Mouse (Mus musculus) liver, embryonic 11.5 days (tissue): ENCODE data around the gene Ktn1. TPM values are rescaled to one million over a fixed set of nuclear protein-coding genes. Genes with fewer than 3 reads are reported as not detected.
A peak's percentile ranks its signal among the peaks of the same experiment; 100 is the strongest.

Source experiments
- ATAC-seq: fragments of 200-750 bp; cut with Nextera tagmentation; replicated peaks from 2 replicates; pipeline ENCODE4 v1.8.0; 2017; ENCODE audit warnings: moderate number of reproducible peaks, mild to moderate bottlenecking, moderate TSS enrichment, moderate library complexity; ENCODE audit not compliant: low FRiP score
- DNase-seq: peaks from one replicate; pipeline ENCODE4 v3.0.0-alpha.2; 2017; ENCODE audit warnings: low spot score
- H3K27ac ChIP-seq: fragments of 300-500 bp; sonication (generic); 2 replicates; pipeline ENCODE4 v1.5.1; 2014; ENCODE audit warnings: mild to moderate bottlenecking, low read depth, low read length, control low read depth
- H3K27me3 ChIP-seq: fragments of 300-500 bp; sonication (generic); replicated peaks from 2 replicates; pipeline ENCODE4 v1.6.1; 2014; ENCODE audit warnings: low read length, mixed read lengths; ENCODE audit not compliant: control insufficient read depth, insufficient read depth
- H3K36me3 ChIP-seq: fragments of 300-500 bp; sonication (generic); 2 replicates; pipeline ENCODE4 v1.6.1; 2014; ENCODE audit warnings: mild to moderate bottlenecking, low read length, moderate library complexity, mixed read lengths; ENCODE audit not compliant: control insufficient read depth, insufficient read depth
- H3K4me1 ChIP-seq: fragments of 300-500 bp; sonication (generic); replicated peaks from 2 replicates; pipeline ENCODE4 v1.6.1; 2014; ENCODE audit warnings: low read length, mixed read lengths; ENCODE audit not compliant: control insufficient read depth, insufficient read depth
- H3K4me2 ChIP-seq: fragments of 300-500 bp; sonication (generic); 2 replicates; pipeline ENCODE4 v1.6.1; 2014; ENCODE audit warnings: mild to moderate bottlenecking, control low read depth, moderate library complexity
- H3K4me3 ChIP-seq: fragments of 300-500 bp; sonication (generic); 2 replicates; pipeline ENCODE4 v1.5.1; 2014; ENCODE audit warnings: low read depth, low read length, control low read depth
- H3K9ac ChIP-seq: fragments of 300-500 bp; sonication (generic); 2 replicates; pipeline ENCODE4 v1.6.1; 2014; ENCODE audit warnings: low read depth, low read length, control low read depth
- H3K9me3 ChIP-seq: fragments of 300-500 bp; sonication (generic); 2 replicates; pipeline ENCODE4 v1.6.1; 2016; ENCODE audit warnings: low read length, inconsistent platforms, mixed read lengths; ENCODE audit not compliant: control insufficient read depth
- WGBS: fragments of 180-500 bp; shearing (Covaris S2); extraction: QIAGEN DNeasy Blood & Tissue Kit; methylation state at CpG from one replicate; pipeline ENCODE4 v1.1.7; 2014; 5-methylcytosine and 5-hydroxymethylcytosine counted together
- polyA plus RNA-seq: library from polyadenylated mRNA; unstranded; fragments of >200 nt; fragmentation: Nextera tagmentation; extraction: Ambion mirVana; gene quantifications from 2 replicates; pipeline ENCODE4 v1.2.1, GENCODE M21; 2014

Gene Ktn1
- polyA plus RNA-seq, 1 experiment from 2014 or later = 45.0 TPM

DNA sequence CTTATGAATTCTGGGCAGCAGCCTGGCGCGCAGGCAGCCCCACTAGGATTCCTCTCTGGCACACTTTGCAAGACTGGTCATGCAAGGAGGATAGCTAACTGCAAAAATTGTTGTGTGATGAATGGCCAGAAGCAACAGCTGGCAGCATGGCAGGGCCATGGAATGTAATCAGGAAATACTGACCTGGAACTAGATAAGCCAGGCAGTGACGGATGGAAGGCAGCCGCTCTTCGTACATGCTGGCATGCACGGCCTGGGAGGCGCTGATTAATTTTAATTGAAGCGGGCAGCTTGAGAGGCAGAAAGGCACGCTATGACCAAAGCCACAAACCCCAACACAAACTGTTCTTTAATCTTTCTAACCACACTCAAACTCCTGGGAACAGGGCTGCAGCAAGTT lies 13.8 kb upstream of the Ktn1 start:
- ATAC-seq (peak; percentile 67), DNase-seq (peak; percentile 50)
- H3K27me3 ChIP-seq = no peaks in the 10 kb centered on the region
- no peaks in the 10 kb centered on the region for H3K9me3 ChIP-seq
- no peak overlapping the region for H3K9ac ChIP-seq
- H3K27ac ChIP-seq = no peak overlapping the region
- 28% methylated on average over 9 of the region's 9 CpGs for WGBS
- peaks cover 13% of the 10 kb centered on the region for H3K4me1 ChIP-seq
- H3K36me3 ChIP-seq = no peaks in the 10 kb centered on the region
- H3K4me3 ChIP-seq = no peak overlapping the region
- H3K4me2 ChIP-seq = no peak overlapping the region

GRCm38 (mm10) chr14:47634846-47635245 lies 13.4 kb upstream of the Ktn1 start:
- Histone ChIP-seq H3K9me3 (no peaks in the 10 kb centered on the region), H3K36me3 (no peaks in the 10 kb centered on the region), H3K27me3 (no peaks in the 10 kb centered on the region), H3K4me1 (peaks cover 13% of the 10 kb centered on the region), H3K27ac (peak overlapping the region; percentile 55), H3K9ac (no peak overlapping the region), H3K4me2 (peak overlapping the region; percentile 0; the same call in 1 of the 2 replicates), H3K4me3 (no peak overlapping the region)
- DNase-seq (no peak), ATAC-seq (0 out of 2 replicates have a peak, but pooled peaks have one; percentile 29)
- WGBS = 56% methylated on average over 7 of the region's 7 CpGs

DNA sequence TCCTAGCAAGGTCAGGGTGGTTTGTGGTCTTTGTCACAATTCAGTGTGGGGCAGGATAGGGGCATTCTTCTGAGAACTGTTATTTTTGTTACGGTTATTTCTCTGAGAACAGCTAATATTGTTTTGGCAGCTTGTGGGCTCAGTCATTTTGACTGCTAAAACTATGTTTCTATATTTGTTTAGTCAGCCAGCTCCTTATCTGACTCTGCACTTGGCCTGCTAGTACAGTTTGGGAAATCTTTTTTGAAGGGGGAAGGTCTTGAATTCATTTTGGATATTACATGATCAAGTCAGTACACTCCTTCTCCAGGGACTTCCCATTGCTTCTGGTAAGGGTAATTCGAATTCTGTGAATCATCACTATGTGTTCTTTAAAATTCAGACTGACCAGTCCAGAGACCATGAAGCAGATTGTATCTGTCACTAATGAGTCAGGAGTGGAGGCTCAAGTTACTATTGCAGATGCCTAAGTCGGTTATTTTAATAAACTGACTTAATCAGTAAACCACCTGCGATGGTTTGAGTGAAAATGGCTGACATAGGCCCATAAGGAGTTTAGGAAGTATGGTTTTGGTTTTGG lies 9.8 kb upstream of the Ktn1 start:
- 67% methylated on average over 4 of the region's 4 CpGs for WGBS
- H3K27me3 ChIP-seq = no peaks in the 10 kb centered on the region
- no peak overlapping the region for H3K4me2 ChIP-seq
- no peaks in the 10 kb centered on the region for H3K36me3 ChIP-seq
- ATAC-seq (no peak), DNase-seq (no peak)
- H3K9me3 ChIP-seq = no peaks in the 10 kb centered on the region
- no peak overlapping the region for H3K4me3 ChIP-seq
- no peak overlapping the region for H3K9ac ChIP-seq
- H3K4me1 ChIP-seq = peaks cover 13% of the 10 kb centered on the region
- no peak overlapping the region for H3K27ac ChIP-seq

GRCm38 (mm10) chr14:47645620-47646019 lies 2.6 kb upstream of the Ktn1 start:
- Histone ChIP-seq H3K4me3 (no peak overlapping the region), H3K27me3 (no peaks in the 10 kb centered on the region), H3K36me3 (no peaks in the 10 kb centered on the region), H3K9me3 (no peaks in the 10 kb centered on the region), H3K4me2 (no peak overlapping the region), H3K9ac (no peak overlapping the region), H3K27ac (no peak overlapping the region), H3K4me1 (peaks cover 5% of the 10 kb centered on the region)
- 60% methylated on average over 7 of the region's 7 CpGs for WGBS
- DNase-seq (no peak), ATAC-seq (no peak)

- Histone ChIP-seq H3K4me3 (no peak overlapping the region), H3K36me3 (no peaks in the 10 kb centered on the region), H3K27ac (no peak overlapping the region), H3K27me3 (no peaks in the 10 kb centered on the region), H3K4me1 (peaks cover 9% of the 10 kb centered on the region), H3K4me2 (no peak overlapping the region), H3K9ac (no peak overlapping the region), H3K9me3 (no peaks in the 10 kb centered on the region)
- ATAC-seq (no peak), DNase-seq (no peak)
- WGBS = 61% methylated on average over 5 of the region's 5 CpGs
Measured at GRCm38 (mm10) chr14:47646246-47646645, 2.0 kb upstream of the Ktn1 start.

GRCm38 (mm10) chr14:47646696-47647516 lies 1.3 kb upstream of the Ktn1 start:
- ATAC-seq (no peak), DNase-seq (no peak)
- Histone ChIP-seq H3K4me2 (no peak overlapping the region), H3K4me3 (no peak overlapping the region), H3K27me3 (no peaks in the 10 kb centered on the region), H3K27ac (no peak overlapping the region), H3K9me3 (no peaks in the 10 kb centered on the region), H3K36me3 (no peaks in the 10 kb centered on the region), H3K4me1 (peaks cover 9% of the 10 kb centered on the region), H3K9ac (no peak overlapping the region)
- 67% methylated on average over 9 of the region's 9 CpGs for WGBS

- under 1% methylated on average over 76 of the region's 82 CpGs for WGBS
- DNase-seq (peak; percentile 82), ATAC-seq (peak; percentile 88)
Measured at GRCm38 (mm10) chr14:47648706-47649630, 720 bp downstream of the Ktn1 start.

DNA sequence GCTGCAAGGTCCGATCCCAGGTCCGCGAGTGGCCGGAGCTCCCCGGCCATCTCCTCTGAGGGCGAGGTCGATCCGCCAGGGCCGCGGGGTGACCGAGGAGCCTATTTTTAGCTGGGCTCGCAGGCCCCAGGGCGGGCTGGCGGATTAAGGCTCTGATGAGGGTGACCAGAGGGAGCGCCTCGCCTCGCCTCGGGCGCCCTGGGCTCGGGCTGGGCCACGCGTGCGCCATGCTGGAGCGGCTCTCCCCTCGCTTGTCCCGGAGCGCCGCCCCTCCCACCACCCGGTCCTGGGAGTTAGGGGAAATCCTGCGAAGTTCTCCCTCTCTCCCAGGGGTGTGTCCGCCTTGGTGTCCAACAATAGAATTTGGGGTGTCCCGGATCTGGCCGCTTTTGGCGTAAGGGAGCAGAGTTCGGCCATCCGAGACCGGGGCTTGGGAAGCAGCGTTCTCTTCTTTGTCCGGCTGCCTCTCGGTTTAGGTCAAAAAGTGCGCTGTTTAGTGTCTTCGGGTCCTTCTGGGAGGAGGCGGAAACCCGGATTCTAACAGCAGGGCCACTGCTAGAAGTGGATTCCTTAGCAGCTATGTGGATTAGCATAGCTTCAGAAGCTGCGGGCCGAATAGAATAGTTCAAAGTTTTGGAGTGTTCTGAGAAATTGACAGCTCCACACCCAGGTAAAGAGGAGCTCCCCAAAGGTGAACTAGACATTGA lies 1.5 kb downstream of the Ktn1 start:
- H3K4me1 ChIP-seq = peaks cover 9% of the 10 kb centered on the region
- H3K4me3 ChIP-seq = peak overlapping the region; percentile 85
- no peaks in the 10 kb centered on the region for H3K27me3 ChIP-seq
- no peaks in the 10 kb centered on the region for H3K9me3 ChIP-seq
- ATAC-seq (peak; percentile 79), DNase-seq (peak; percentile 80)
- H3K27ac ChIP-seq = peak overlapping the region; percentile 88
- WGBS = under 1% methylated on average over 46 of the region's 46 CpGs
- peak overlapping the region; percentile 85 for H3K9ac ChIP-seq
- peak overlapping the region; percentile 92 for H3K4me2 ChIP-seq
- no peaks in the 10 kb centered on the region for H3K36me3 ChIP-seq

More at GRCm38 (mm10) chr14:47648706-47649630, 720 bp downstream of the Ktn1 start:
- Histone ChIP-seq H3K9me3 (no peaks in the 10 kb centered on the region), H3K4me3 (peak overlapping the region; percentile 85), H3K27me3 (no peaks in the 10 kb centered on the region), H3K4me1 (peaks cover 9% of the 10 kb centered on the region), H3K9ac (peak overlapping the region; percentile 85), H3K27ac (peak overlapping the region; percentile 88), H3K4me2 (peak overlapping the region; percentile 92), H3K36me3 (no peaks in the 10 kb centered on the region)
